Mouse (Mus musculus): ENCODE data around the gene Miip.

DNA sequence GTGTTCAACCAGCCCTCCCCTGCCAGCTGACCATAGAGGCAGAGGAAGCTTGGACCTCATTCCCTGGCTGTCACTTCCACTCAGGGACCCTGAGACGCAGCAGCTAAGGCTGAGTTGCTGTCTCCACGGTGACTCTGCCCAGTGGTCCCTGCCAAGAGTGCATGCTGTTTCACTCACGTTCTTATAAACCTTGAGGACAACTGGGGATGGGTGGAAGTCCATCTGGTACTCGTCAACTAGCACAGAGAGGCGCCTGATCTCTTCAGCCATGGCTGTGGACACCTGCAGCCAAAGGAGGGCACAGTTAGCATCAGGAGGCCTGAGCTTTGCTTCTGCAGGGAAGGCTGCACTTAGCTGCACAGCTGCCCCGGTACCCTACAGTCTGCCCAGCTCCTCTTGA lies 14.4 kb upstream of the Miip start:
- TF ChIP-seq CTCF (IDR thresholded peaks at IDR 0.05; ENCODE audit: borderline replicate concordance, extremely low read depth, insufficient read depth, insufficient read length) (no peak), POLR2A (IDR thresholded peaks at IDR 0.05; ENCODE audit: borderline replicate concordance, extremely low read depth, insufficient read depth, insufficient read length, poor library complexity, severe bottlenecking) (no peak)

Measured in brain, embryonic 14.5 days (tissue).